Mouse (Mus musculus): ENCODE data around the gene Gm906.
"Not testable (repeated sequence)": the region's sequence is repeated elsewhere in the genome, so short reads cannot be mapped to it uniquely, and the experiment has no call there.

Gm906 gene

GRCm38 (mm10) chr13:50250208-50250607, at the start of gene Gm906:
Gene Gm906, minus strand, starts transcription at chr13:50250308.
- DNase-seq (ENCODE audit: low spot score in 2 of 2), result not testable (repeated sequence)

GRCm38 (mm10) chr13:50283308-50283707, 33.2 kb upstream of the Gm906 start:
- not testable (repeated sequence) for DNase-seq (ENCODE audit: low spot score in 2 of 2)

GRCm38 (mm10) chr13:50236487-50236886, 13.6 kb downstream of the Gm906 start:
- no peak for DNase-seq (ENCODE audit: low spot score in 2 of 2)

- peak in 1 of 2 experiments; percentile 11 for DNase-seq (ENCODE audit: low spot score in 2 of 2)
Observed at GRCm38 (mm10) chr13:50211842-50212241, 38.3 kb downstream of the Gm906 start.

- DNase-seq (ENCODE audit: low spot score in 2 of 2), result not testable (repeated sequence)
Observed at GRCm38 (mm10) chr13:50210191-50210590, 39.9 kb downstream of the Gm906 start.

DNA sequence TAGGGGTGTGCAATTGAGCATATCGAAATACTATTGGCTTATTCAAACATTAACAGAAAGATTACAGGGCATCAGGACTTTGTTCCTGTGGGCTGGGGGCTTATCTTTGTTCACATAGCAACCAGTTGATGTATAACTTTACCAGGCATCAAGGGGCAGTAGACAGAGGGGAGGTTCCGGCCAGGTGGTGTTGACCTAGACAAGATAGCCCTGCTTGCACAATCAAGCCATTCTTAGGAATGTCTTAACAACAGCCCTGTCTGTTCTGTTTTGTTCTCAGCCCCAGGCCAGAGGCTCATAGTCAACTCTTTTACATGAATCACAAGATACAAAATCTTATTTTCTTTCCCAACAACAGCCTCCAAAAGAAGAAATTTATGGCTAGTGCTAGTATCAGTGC, 40.5 kb downstream of the Gm906 start:
- DNase-seq (ENCODE audit: low spot score in 2 of 2), result not testable (repeated sequence)

GRCm38 (mm10) chr13:50207966-50208365, 42.1 kb downstream of the Gm906 start:
- DNase-seq (ENCODE audit: low spot score in 2 of 2), result no peak

DNA sequence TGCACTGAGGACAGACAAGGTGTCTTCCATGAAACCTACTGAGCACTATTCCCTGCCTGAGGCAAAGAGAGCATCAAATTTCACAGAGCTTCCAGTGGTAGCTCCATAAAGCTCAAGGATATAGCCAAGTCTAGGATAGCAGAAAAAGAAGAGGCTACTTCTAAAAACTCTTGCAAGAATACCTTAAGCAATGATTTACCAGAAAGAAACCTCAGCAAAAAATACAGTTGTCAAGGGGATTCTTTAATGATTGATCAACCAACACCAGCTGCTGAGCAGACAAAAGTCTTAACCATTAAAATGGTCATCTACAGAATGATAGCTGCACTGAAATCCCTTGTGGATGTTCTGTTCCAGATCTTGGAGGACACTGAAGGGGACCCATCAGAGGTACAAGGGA, 53.3 kb downstream of the Gm906 start:
- DNase-seq (ENCODE audit: low spot score in 2 of 2), result not testable (repeated sequence)
